Mouse (Mus musculus) CH12.LX (cell line): ENCODE measurements at regions not wholly inside any gene's neighbourhood (a gene's known extent, or its start where the extent isn't known, plus 50 kb on each side); places are given as distances from the start of the nearest gene placed in this dataset.

Experiments used
- DNase-seq: peaks from one replicate; pipeline ENCODE4 v3.0.0-alpha.2; 2013; ENCODE audit errors: extremely low read depth
- H3K27ac ChIP-seq: 2 replicates; pipeline ENCODE4 v1.5.1; 2012; ENCODE audit warnings: low read depth, mild to moderate bottlenecking, control low read depth, moderate library complexity; ENCODE audit not compliant: insufficient read depth
- H3K27me3 ChIP-seq: replicated peaks from 2 replicates; pipeline ENCODE3; 2012; ENCODE audit warnings: inconsistent platforms
- H3K36me3 ChIP-seq, 2 experiments: replicated peaks in 1 of 2; 2 replicates each; pipeline versions ENCODE3 to v1.6.1; 2012; ENCODE audit warnings: inconsistent platforms in 1 of 2, low read length in 1 of 2, mild to moderate bottlenecking in 1 of 2, mixed read lengths in 1 of 2, moderate library complexity in 1 of 2; ENCODE audit not compliant: control insufficient read depth in 1 of 2, insufficient read depth in 1 of 2
- H3K4me1 ChIP-seq, 2 experiments: 2 replicates each; pipeline ENCODE4 v1.6.1; 2012; ENCODE audit warnings: inconsistent platforms in 1 of 2, moderate library complexity in 1 of 2; ENCODE audit not compliant: insufficient read depth in 2 of 2, control insufficient read depth in 1 of 2
- H3K4me2 ChIP-seq: 2 replicates; pipeline ENCODE4 v1.6.1; 2012; ENCODE audit warnings: low read depth, mild to moderate bottlenecking, control low read depth; ENCODE audit not compliant: poor library complexity, insufficient read depth, severe bottlenecking
- H3K4me3 ChIP-seq, 3 experiments: fragments of 150-350 bp in 1 of 3; sonication (generic) in 1 of 3; replicated peaks in 1 of 3; 2 replicates each; pipeline versions ENCODE3 to v1.5.1; 2011 to 2012; ENCODE audit warnings: low read depth in 2 of 3, low read length in 2 of 3, mild to moderate bottlenecking in 2 of 3, moderate library complexity in 2 of 3, control low read depth in 1 of 3, improper control_type of control experiment in 1 of 3, inconsistent platforms in 1 of 3, mixed read lengths in 1 of 3; ENCODE audit not compliant: poor library complexity in 1 of 3
- H3K79me2 ChIP-seq: replicated peaks from 2 replicates; pipeline ENCODE4 v1.6.1; 2012; ENCODE audit warnings: mild to moderate bottlenecking, moderate library complexity; ENCODE audit not compliant: control insufficient read depth, poor library complexity, insufficient read depth, severe bottlenecking; ENCODE audit errors: extremely low read depth
- H3K9ac ChIP-seq: 2 replicates; pipeline ENCODE4 v1.6.1; 2012; ENCODE audit warnings: low read depth, mild to moderate bottlenecking, control low read depth, moderate library complexity; ENCODE audit not compliant: insufficient read depth
- H3K9me3 ChIP-seq: replicated peaks from 2 replicates; pipeline ENCODE3; 2012; ENCODE audit warnings: low read length, inconsistent platforms, mixed read lengths
- BHLHE40 ChIP-seq: IDR thresholded peaks from 2 replicates; pipeline ENCODE4 v1.6.1; 2011; ENCODE audit warnings: mild to moderate bottlenecking, low read depth, low read length, improper control_type of control experiment
- CHD1 ChIP-seq: IDR thresholded peaks from 2 replicates; pipeline ENCODE4 v1.6.1; 2012; ENCODE audit warnings: low read depth, low read length, improper control_type of control experiment, inconsistent platforms
- CTCF ChIP-seq, 2 experiments: IDR thresholded peaks in 1 of 2; conservative IDR thresholded peaks in 1 of 2; 2 replicates each; pipeline ENCODE4 v1.5.1; 2011 to 2012; ENCODE audit warnings: low read depth in 2 of 2, low read length in 2 of 2, improper control_type of control experiment in 1 of 2, inconsistent platforms in 1 of 2, mild to moderate bottlenecking in 1 of 2, moderate library complexity in 1 of 2
- ELF1 ChIP-seq: IDR thresholded peaks from 2 replicates; pipeline ENCODE4 v1.6.1; 2014; ENCODE audit warnings: low read depth, mild to moderate bottlenecking, inconsistent platforms, low read length, improper control_type of control experiment
- IRF4 ChIP-seq: IDR thresholded peaks from 2 replicates; pipeline ENCODE4 v1.6.1; 2014; ENCODE audit warnings: low read depth, mild to moderate bottlenecking, inconsistent platforms, low read length, improper control_type of control experiment
- JUND ChIP-seq: conservative IDR thresholded peaks from 2 replicates; pipeline ENCODE4 v1.6.1; 2011; ENCODE audit warnings: low read depth, low read length, improper control_type of control experiment
- KAT2A ChIP-seq: IDR thresholded peaks from 2 replicates; pipeline ENCODE4 v1.6.1; 2012; ENCODE audit warnings: low read length, improper control_type of control experiment, inconsistent platforms; ENCODE audit not compliant: insufficient replicate concordance
- MYC ChIP-seq: IDR thresholded peaks from 2 replicates; pipeline ENCODE4 v1.6.1; 2011; ENCODE audit warnings: low read depth, mild to moderate bottlenecking, improper control_type of control experiment, low read length
- NRF1 ChIP-seq: IDR thresholded peaks from 2 replicates; pipeline ENCODE4 v1.6.1; 2014; ENCODE audit warnings: low read depth, mild to moderate bottlenecking, inconsistent platforms, low read length, improper control_type of control experiment, moderate library complexity
- PAX5 ChIP-seq: IDR thresholded peaks from 2 replicates; pipeline ENCODE4 v1.6.1; 2012; ENCODE audit warnings: low read length, inconsistent platforms, mixed read lengths
- POLR2AphosphoS2 ChIP-seq: IDR thresholded peaks from 2 replicates; pipeline ENCODE4 v1.6.1; 2011; ENCODE audit warnings: low read depth, low read length, improper control_type of control experiment
- RAD21 ChIP-seq: IDR thresholded peaks from 2 replicates; pipeline ENCODE4 v1.6.1; 2011; ENCODE audit warnings: low read depth, mild to moderate bottlenecking, low read length, improper control_type of control experiment, moderate library complexity
- RCOR1 ChIP-seq: conservative IDR thresholded peaks from 2 replicates; pipeline ENCODE4 v1.6.1; 2012; ENCODE audit warnings: low read depth, mild to moderate bottlenecking, inconsistent platforms, low read length, improper control_type of control experiment
- SMC3 ChIP-seq: IDR thresholded peaks from 2 replicates; pipeline ENCODE4 v1.6.1; 2011; ENCODE audit warnings: low read depth, low read length, improper control_type of control experiment
- UBTF ChIP-seq: IDR thresholded peaks from 2 replicates; pipeline ENCODE4 v1.6.1; 2012; ENCODE audit warnings: low read depth, mild to moderate bottlenecking, inconsistent platforms, low read length, improper control_type of control experiment, moderate library complexity
- ZNF384 ChIP-seq: IDR thresholded peaks from 2 replicates; pipeline ENCODE4 v1.6.1; 2012; ENCODE audit warnings: low read depth, low read length, improper control_type of control experiment, inconsistent platforms
- dilution Hi-C: fragments of 300-500 bp; cut with MboI; formaldehyde crosslinking; loops from 2 replicates; pipeline ENCODE4 v1.14.3; 2020; ENCODE audit warnings: low sequenced_read_pairs; ENCODE audit not compliant: extremely low pct_unique_long_range_greater_than_20kb, extremely low pct_ligation_motif_present
- in situ Hi-C: fragments of 300-500 bp; cut with MboI; formaldehyde crosslinking; loops from 3 replicates; pipeline ENCODE4 v1.14.3; 2019; ENCODE audit warnings: low sequenced_read_pairs, low pct_ligation_motif_present, low pct_unique_long_range_greater_than_20kb, mixed read lengths

DNA sequence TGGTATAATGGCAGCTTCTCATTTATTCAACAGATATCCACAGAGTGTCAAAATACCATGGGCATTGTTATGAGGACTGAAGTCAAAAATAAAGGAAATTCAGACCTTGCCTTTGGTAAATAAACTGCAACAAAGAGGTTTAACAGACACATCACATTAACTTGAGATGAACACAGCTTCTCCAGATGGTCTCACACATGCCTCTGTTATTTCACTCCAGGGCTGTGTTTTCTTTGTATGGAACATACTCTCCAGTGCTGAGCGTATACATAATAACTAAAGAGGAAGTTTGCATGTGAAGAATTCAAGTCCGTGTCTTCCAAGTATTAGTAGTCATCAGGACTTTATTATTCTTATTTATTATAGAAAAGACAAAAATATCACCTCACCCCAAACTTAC, 355.5 kb upstream of the Trib2 start:
- Histone ChIP-seq H3K27me3 (no peaks in the 10 kb centered on the region), H3K4me2 (no peak overlapping the region)
- dilution Hi-C loops, result no loop called here

DNA sequence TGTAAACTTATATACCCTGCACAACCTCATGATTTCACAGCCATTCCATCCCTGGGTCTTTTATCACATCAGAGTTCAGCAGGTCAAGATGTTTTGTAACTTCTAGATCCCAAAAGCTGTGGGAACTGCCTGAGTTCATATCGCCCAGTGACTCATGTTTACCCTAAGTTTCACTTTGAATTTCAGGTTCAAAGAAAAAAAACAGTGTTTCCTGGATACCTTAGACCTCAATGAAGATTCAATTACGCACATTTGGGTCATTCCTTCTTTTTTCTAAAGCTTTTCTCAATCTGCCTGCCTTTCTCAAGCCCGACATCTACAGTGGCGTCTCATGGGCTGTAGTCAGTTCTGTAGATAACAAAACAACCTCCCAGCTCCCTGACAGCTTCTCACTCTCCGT, 354.9 kb upstream of the Trib2 start:
- no peak overlapping the region for H3K4me2 ChIP-seq
- no peak for DNase-seq
- dilution Hi-C loops, result no loop called here
- no peaks in the 10 kb centered on the region for H3K27me3 ChIP-seq
- TF ChIP-seq ZNF384 (peak; percentile 31; the same call in 1 of the 2 replicates), RCOR1 (no peak)
- TF ChIP-seq, all 38 proteins: peak for 1
- no peak overlapping the region for H3K27ac ChIP-seq
- H3K9me3 ChIP-seq, result no peaks in the 10 kb centered on the region
- H3K36me3 ChIP-seq, result no peaks in the 10 kb centered on the region
- H3K9ac ChIP-seq, result no peak overlapping the region
- H3K79me2 ChIP-seq, result no peaks in the 10 kb centered on the region
- in situ Hi-C loops, result no loop called here
- H3K4me1 ChIP-seq, result no peaks in the 10 kb centered on the region
- H3K4me3 ChIP-seq, result no peak overlapping the region

More for the DNA sequence above, 355.5 kb upstream of the Trib2 start:
- Histone ChIP-seq H3K79me2 (no peaks in the 10 kb centered on the region), H3K9ac (no peak overlapping the region), H3K4me1 (no peaks in the 10 kb centered on the region), H3K9me3 (no peaks in the 10 kb centered on the region), H3K36me3 (no peaks in the 10 kb centered on the region), H3K4me3 (no peak overlapping the region), H3K27ac (no peak overlapping the region)
- in situ Hi-C loops, result no loop called here
- TF ChIP-seq BHLHE40 (no peak), MYC (no peak), CHD1 (no peak), RCOR1 (no peak), JUND (no peak), KAT2A (no peak), SMC3 (no peak), CTCF (conservative IDR thresholded peaks at IDR 0.05 in 1 of 2, IDR thresholded peaks at IDR 0.05 in 1 of 2; ENCODE audit: low read depth in 2 of 2, low read length in 2 of 2) (no peak), PAX5 (no peak), IRF4 (no peak), UBTF (no peak), ELF1 (no peak), POLR2AphosphoS2 (no peak), NRF1 (no peak), RAD21 (no peak)
- no peak for DNase-seq
